Mouse (Mus musculus) liver, adult 2 months (tissue): Measurements from ENCODE around the gene Galntl6. TPM values are rescaled to one million over a fixed set of nuclear protein-coding genes. Genes with fewer than 3 reads are reported as not detected.

ENCODE experiments used
- DNase-seq: peaks from one replicate; pipeline ENCODE4 v3.0.0-alpha.2; 2011; ENCODE audit warnings: low read depth, low spot score; ENCODE audit errors: extremely low read depth
- H3K27ac ChIP-seq: fragments of 200-500 bp; replicated peaks from 2 replicates; pipeline ENCODE4 v1.5.1; 2012; ENCODE audit warnings: low read depth, mild to moderate bottlenecking, control low read depth, inconsistent platforms, low read length; ENCODE audit not compliant: insufficient read depth
- H3K27me3 ChIP-seq: fragments of 200-500 bp; 2 replicates; pipeline ENCODE4 v1.6.1; 2012; ENCODE audit warnings: mild to moderate bottlenecking, moderate library complexity, low read length, inconsistent platforms; ENCODE audit not compliant: control insufficient read depth, insufficient read depth
- H3K36me3 ChIP-seq: fragments of 200-500 bp; 2 replicates; pipeline ENCODE4 v1.6.1; 2012; ENCODE audit warnings: low read length, inconsistent platforms; ENCODE audit not compliant: control insufficient read depth, insufficient read depth
- H3K4me1 ChIP-seq: fragments of 200-500 bp; 2 replicates; pipeline ENCODE4 v1.6.1; 2011; ENCODE audit warnings: low read length; ENCODE audit not compliant: control insufficient read depth, insufficient read depth
- H3K4me3 ChIP-seq: fragments of 200-500 bp; 2 replicates; pipeline ENCODE4 v1.5.1; 2011; ENCODE audit warnings: low read depth, mild to moderate bottlenecking, control low read depth, low read length, moderate library complexity; ENCODE audit not compliant: insufficient read depth
- H3K79me2 ChIP-seq: fragments of 200-500 bp; 2 replicates; pipeline ENCODE4 v1.6.1; 2012; ENCODE audit warnings: inconsistent platforms, mild to moderate bottlenecking, low read length, moderate library complexity; ENCODE audit not compliant: control insufficient read depth, insufficient read depth
- H3K9ac ChIP-seq: fragments of 200-500 bp; 2 replicates; pipeline ENCODE4 v1.6.1; 2012; ENCODE audit warnings: low read depth, mild to moderate bottlenecking, control low read depth, inconsistent platforms, low read length
- CTCF ChIP-seq: fragments of 200-500 bp; IDR thresholded peaks from 2 replicates; pipeline ENCODE4 v1.5.1; 2011; ENCODE audit warnings: low read depth, low read length, control low read depth
- POLR2A ChIP-seq: fragments of 200-500 bp; IDR thresholded peaks from 2 replicates; pipeline ENCODE4 v1.6.1; 2011; ENCODE audit warnings: low read length, control low read depth; ENCODE audit not compliant: insufficient read depth; ENCODE audit errors: extremely low read depth
- WGBS: fragments of 180-500 bp; shearing (Covaris S2); methylation state at CpG from one replicate; pipeline ENCODE4 v1.1.7; 2018; 5-methylcytosine and 5-hydroxymethylcytosine counted together
- polyA plus RNA-seq: library from polyadenylated mRNA; depleted of rRNA; stranded (reverse); fragments of >200 nt; gene quantifications from 2 replicates; pipeline ENCODE4 v1.2.3, GENCODE M21; 2012
- total RNA-seq: library from RNA; depleted of rRNA; stranded (reverse); fragments of >200 nt; gene quantifications from 2 replicates; pipeline ENCODE4 v1.2.3, GENCODE M21; 2014

The Galntl6 gene
- total and polyA plus RNA-seq, 2 experiments: not detected

DNA sequence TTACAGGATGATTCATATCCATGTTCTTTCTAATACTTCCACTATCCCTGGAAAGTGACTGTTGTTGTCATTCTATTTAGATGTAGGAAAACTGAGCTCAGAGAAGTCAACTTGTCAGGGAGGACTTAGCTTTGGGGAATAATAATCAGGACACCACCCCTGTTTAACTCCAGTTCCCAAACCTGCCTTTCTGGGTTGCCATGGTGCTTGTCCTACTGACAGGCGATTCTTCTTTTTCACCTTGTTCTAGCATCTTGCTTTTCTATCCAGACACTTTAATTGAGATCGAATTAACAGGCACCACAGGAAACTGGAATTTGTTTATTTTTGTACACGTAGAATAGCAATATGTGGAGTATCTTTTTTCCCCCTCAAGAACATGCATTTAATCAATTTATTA lies 953.3 kb downstream of the Galntl6 start:
- WGBS: 71% methylated on average over 3 of the region's 3 CpGs
- no peak overlapping the region for H3K27ac ChIP-seq
- H3K4me1 ChIP-seq: no peaks in the 10 kb centered on the region
- H3K36me3 ChIP-seq: no peaks in the 10 kb centered on the region
- no peaks in the 10 kb centered on the region for H3K27me3 ChIP-seq
- no peaks in the 10 kb centered on the region for H3K79me2 ChIP-seq
- no peak overlapping the region for H3K9ac ChIP-seq
- DNase-seq: no peak
- no peak for TF ChIP-seq POLR2A
- no peak for TF ChIP-seq CTCF
- no peak overlapping the region for H3K4me3 ChIP-seq

DNA sequence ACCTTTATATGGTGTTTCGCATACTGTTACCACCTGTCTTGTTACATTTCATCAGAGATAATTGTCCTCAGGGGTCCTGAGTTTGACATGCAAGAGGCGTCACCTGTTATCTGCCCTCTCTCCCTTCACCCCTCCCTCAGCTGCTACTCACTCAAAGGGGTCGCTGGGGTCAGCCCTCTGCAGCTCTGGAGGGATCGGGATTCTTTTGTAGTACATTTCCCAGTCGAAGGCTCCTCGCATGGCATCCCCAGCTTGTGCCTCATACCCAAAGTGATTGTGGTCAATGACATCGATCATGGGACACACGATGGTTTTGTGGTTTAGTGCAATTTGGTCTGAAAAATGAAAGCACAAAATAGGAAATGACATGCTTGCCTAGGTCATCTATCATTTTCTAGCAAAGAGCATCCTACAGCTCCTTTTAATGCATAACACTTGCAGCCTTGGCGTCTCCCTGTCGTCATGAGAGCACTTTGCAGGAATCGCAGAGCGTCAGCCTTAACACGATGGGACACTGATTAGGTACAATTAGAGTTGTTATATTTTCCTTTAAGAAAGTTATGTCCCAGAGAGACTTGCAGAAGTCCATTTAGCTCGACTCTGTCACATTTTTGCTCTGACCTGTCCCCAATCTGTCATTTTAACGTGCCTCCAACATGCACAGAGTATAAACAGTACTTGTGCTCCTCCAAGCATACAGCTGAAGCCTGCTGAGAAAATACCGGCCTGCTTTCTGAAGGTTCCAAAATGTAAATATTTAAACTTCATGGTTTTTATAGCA lies 954.1 kb downstream of the Galntl6 start:
- Histone ChIP-seq H3K79me2 (no peaks in the 10 kb centered on the region), H3K36me3 (no peaks in the 10 kb centered on the region), H3K4me1 (no peaks in the 10 kb centered on the region), H3K4me3 (no peak overlapping the region), H3K27ac (no peak overlapping the region), H3K27me3 (no peaks in the 10 kb centered on the region), H3K9ac (no peak overlapping the region)
- DNase-seq: no peak
- no peak for TF ChIP-seq CTCF
- TF ChIP-seq POLR2A: no peak
- 48% methylated on average over 16 of the region's 16 CpGs for WGBS

DNA sequence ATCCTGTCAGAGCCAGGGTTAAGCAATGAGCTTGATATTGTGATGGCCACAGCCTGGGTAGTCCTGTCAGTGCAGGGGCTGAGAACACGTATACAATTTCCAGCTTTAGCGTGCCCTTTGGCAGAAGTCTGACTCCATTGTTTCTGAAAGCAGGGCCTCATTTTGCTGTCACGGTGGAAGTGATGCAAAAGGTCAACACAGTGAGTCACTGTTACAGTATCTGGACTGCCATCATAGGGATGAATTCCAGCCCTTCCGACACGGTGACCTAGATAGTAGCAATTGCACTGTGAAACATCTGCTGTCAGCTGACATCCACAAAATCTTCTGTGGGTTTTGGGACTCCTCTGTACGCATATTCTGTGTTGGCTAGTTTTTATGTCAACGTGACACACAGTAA lies 956.9 kb downstream of the Galntl6 start:
- Histone ChIP-seq H3K79me2 (no peaks in the 10 kb centered on the region), H3K36me3 (no peaks in the 10 kb centered on the region), H3K27me3 (no peaks in the 10 kb centered on the region), H3K4me1 (no peaks in the 10 kb centered on the region), H3K27ac (no peak overlapping the region), H3K4me3 (no peak overlapping the region), H3K9ac (no peak overlapping the region)
- TF ChIP-seq CTCF: no peak
- 78% methylated on average over 7 of the region's 7 CpGs for WGBS
- DNase-seq: no peak

DNA sequence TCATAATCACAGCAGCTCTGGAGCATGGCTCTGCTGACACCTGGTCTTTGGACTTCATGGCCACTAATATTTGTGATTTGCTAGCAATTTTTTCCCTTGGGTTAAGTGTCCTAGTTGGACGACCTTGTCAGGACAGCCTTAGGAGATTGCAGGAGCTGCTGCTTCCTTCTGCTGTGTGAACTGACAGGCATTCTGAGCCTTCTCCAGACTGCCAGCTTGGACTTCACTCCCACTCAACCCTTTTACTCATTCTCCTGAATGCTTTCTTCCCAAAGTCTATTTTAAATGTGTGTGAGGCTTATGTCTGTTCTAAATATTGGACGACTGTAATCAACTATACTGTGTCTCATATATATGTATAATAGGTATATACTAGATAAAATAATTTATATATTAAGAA lies 971.3 kb downstream of the Galntl6 start:
- Histone ChIP-seq H3K4me3 (no peak overlapping the region), H3K27ac (no peak overlapping the region), H3K4me1 (no peaks in the 10 kb centered on the region; the same call in 1 of the 2 replicates), H3K79me2 (no peaks in the 10 kb centered on the region), H3K27me3 (no peaks in the 10 kb centered on the region), H3K9ac (no peak overlapping the region), H3K36me3 (no peaks in the 10 kb centered on the region)
- DNase-seq: no peak
- no peak for TF ChIP-seq CTCF
- TF ChIP-seq POLR2A: no peak
- WGBS: 36% methylated on average over 2 of the region's 2 CpGs

DNA sequence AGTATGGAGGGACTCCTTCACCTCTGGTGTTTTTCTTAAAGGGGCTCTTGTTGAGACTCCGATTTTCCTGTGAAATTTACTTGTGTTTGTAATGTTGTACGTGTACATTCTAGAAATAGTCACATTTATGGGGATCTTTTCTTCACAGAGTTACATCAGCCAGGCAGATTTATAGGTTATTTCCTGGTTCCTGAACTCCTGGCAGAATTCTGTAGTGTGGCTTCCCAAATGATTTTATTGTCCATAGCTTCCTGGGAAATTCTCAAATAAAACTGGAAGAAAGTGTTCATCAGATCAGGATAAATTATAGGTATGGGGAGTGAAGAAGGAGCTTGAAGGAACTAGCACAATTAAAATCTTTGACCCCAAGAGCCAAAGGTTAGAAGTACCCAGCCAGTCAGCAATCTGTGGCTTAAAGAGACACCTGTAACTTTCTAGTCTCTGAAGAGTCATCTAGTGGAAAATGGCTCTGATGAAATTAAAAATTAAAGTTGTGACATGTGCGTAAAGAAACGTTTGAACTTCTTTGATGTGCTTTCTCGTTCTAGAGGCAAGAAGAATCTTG lies 972.5 kb downstream of the Galntl6 start:
- no peaks in the 10 kb centered on the region; the same call in 1 of the 2 replicates for H3K4me1 ChIP-seq
- H3K27ac ChIP-seq: no peak overlapping the region
- DNase-seq: no peak
- no peaks in the 10 kb centered on the region for H3K79me2 ChIP-seq
- 56% methylated on average over 5 of the region's 5 CpGs for WGBS
- no peak overlapping the region for H3K4me3 ChIP-seq
- H3K27me3 ChIP-seq: no peaks in the 10 kb centered on the region
- no peak overlapping the region for H3K9ac ChIP-seq
- TF ChIP-seq POLR2A: no peak
- TF ChIP-seq CTCF: no peak
- no peaks in the 10 kb centered on the region for H3K36me3 ChIP-seq
